Mouse (Mus musculus): Measurements from ENCODE around the gene Usp45.
"Not testable (repeated sequence)": the region's sequence is repeated elsewhere in the genome, so short reads cannot be mapped to it uniquely, and the experiment has no call there.

Usp45 gene

DNA sequence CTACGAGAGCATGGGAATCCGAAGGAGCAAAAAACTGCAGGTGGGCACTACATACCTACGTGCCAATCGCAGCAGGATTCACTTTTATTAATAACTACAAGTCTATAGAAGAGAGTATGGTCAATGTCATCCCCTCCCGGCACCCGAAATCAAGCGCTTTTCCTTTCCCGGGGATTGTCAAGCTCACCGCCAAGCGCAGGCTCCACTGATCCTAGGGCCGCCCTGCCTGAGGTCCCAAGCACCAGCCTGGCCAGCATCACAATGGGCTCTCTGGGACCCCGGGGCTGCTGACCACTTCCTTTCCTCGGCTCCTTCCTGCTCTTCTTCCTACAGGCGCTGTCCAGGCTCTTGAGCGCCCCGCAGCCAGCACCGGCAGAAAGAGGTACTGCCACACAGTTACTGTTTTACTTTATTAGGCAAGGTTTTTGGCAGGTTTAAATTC lies at the start of gene Usp45, which contains the start of gene Tstd3:
TSS of gene Usp45 (plus strand) at position 294 of the 442 bp plus-strand sequence.
TSS of gene Tstd3 (minus strand) at position 350 of the 442 bp plus-strand sequence.
- peak; percentile 73 to 85 for DNase-seq (ENCODE audit: low spot score in 2 of 2)

DNA sequence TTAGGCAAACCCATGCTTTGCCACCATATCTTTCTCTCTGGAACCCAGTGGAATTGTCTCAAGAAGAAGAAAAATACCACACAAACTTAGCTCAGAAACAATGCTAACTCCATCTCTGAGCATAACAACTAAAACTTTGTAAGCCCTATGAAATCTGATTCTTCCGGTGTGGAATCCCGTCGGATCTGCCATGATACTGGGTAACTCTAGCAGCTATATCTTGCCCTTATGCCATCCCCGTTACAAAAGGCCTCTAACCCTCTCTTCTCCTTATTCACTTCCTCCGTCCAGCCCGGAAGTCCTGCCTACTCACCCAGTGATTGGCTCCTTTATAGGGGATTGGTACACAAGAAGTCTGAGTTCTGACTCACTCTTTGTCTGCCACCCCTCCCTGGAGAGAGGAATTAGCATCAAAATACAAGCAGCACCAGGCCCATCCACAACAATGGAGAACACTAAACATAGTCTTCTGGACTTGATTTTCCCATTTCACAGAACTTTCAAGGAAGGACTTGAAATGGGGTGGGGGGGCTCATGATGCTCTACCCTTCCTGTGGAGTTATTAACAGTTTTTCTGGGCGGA lies 44.1 kb upstream of the Usp45 start:
- DNase-seq (ENCODE audit: low spot score in 2 of 2): no peak

DNA sequence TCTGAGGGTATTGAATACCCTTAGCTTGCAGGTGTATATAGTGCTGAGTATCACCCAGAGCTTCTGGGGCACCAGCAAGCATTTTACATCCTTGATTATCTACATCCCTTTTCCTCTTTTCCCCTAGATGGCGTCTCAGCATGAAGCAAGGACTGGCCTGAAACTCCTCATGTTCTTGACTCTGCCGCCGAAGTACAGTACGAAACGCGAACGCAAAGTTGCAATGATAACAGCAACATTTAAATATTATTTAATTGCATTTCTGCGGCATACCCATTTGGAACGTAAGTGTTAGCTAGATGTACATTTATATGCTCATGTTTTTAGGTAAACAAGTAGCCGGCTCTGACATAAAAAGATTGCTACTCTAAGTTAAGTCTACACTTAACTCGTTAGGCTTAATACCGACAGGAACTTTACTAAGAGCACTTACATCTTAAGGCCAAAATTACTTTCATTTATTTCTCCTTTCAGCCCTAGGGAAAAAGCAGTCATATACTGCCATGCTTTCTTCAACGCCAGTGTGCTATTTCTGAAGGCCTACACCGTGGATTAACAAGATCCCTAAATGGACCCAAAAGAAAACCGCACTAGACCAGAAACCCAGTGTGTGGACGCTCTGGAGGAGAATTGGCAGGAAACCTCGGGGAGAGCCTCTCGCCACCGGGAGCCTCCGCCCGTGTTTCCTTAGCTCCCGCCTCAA lies 39.9 kb upstream of the Usp45 start:
- peak; percentile 20 to 38 for DNase-seq (ENCODE audit: low spot score in 2 of 2)

DNA sequence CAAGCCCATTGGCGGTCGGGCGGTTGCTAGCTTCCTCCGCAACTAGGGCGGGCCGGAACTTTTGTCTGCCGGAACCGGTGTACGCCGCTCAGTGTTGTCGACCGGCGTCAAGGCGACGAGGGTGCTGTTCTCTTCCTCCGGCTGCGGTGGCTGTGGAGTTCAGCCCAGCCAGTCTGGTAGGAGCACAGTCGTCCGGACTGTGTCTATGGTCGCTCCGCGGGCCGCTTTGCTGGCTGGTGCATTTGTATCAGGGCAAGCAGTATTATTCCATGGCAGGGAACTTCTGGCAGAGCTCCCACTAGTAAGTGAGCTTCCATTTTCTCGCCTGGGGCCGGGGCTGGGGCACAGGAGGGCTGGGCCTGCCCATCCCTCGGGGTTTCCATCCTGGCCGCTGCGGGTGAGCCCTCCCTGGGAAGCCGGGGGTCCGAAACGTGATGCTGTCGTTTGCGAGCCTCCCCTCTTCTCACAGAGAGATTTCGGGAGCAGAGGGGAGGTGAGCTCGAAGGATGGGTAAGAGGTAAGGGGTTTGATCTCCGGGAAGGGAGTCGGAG lies 39.3 kb upstream of the Usp45 start, which contains the start of gene Ccnc:
TSS of gene Ccnc (plus strand) at position 87 of the 551 bp plus-strand sequence.
- peak; percentile 92 to 94 for DNase-seq (ENCODE audit: low spot score in 2 of 2)

DNA sequence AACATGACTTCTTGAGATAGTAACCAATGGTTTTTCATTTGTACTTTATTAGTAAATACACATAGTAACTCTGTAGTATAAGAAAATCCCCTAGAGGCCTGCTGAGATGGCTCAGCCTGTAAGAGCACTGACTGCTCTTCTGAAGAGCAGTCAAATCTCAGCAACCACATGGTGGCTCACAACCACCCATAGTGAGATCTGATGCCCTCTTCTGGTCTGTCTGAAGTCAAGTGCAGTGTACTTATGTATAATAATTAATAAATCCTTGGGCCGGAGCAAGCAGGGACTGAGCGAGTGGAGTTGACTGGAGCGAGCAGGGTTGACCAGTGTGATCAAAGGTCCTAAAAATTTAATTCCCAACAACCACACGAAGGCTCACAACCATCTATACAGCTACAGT lies 27.8 kb upstream of the Usp45 start:
- DNase-seq (ENCODE audit: low spot score in 2 of 2): no peak

DNA sequence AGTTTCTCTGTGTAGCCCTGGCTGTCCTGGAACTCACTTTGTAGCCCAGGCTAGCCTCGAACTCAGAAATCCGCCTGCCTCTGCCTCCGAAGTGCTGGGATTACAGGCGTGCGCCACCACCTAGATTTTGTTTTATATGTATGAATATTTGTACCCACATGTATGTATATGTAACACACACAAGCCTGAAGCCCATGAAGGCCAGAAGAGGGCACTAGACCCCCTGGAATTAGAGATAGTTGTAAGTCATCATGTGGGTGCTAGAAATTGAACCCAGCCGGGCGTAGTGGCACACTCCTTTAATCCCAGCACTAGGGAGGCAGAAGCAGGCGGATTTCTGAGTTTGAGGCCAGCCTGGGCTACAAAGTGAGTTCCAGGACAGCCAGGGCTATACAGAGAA lies 22.8 kb upstream of the Usp45 start:
- not testable (repeated sequence) for DNase-seq (ENCODE audit: low spot score in 2 of 2)

DNA sequence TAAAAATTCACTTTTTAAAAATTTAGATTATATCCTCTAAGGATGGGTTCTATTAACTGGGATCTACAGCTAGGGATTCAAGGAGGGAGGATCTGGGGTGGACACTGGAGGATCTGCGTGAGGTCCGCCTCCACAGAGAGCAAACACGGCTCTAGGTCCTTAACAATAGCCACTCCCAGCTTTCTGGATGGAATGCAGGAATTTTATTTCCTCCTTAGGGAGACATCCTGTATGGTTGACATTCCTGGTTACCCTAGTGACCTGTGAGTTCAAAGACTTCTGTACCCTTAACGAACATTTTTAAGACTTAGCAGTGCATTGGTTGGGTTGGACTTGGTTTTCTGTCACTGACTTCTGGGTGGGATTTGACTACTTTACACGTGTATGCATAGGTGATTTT lies 21.2 kb upstream of the Usp45 start:
- no peak for DNase-seq (ENCODE audit: low spot score in 2 of 2)

DNA sequence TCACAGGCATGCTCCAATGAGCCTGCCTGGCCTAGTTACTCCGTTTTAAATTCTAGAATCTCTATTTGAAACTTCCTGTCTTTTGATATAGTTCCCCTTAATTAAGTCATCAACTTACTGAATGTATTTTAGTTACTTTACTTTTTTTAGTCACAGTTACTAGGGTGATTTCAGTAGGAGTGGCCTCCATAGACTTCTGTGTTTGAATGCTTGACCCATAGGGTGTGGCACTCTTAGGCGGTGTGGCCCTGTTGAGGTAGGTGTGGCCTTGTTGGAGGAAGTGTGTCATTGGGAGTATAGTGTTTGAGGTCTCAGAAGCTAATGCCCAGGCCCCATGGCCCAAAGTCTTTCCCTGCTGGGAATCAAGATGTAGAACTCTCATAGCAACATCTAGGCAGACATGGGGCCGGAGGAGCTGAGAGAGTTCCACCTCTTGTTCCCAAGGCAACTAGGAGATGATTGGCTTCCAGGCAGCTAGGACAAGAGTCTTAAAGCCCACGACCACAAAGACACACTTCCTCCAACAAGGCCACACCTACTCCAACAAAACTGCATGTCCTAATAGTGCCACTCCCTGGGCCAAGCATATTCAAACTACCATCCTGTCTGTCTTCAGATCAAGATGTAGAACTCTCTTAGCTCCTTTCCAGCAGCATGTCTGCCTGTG lies 11.7 kb upstream of the Usp45 start:
- DNase-seq (ENCODE audit: low spot score in 2 of 2): peak in 1 of 2 experiments; percentile 26

DNA sequence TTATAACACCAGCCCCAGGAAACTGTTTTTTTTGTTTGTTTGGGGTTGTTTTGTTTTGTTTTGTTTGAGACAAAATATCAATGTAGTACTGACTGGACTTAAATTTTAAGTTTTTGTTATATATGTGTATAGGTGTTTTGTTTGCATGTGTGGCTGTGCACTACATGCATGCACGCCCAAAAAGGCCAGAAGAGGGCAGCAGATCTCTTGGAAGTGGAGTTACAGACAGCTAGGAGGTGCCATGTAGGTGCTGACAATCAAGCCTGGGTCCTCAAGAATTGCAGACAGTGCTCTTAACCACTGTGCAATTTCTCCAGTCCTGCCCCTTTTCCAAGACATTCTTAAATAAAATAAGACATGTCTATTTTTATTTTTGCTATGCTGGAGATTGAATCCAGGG lies 8.1 kb upstream of the Usp45 start:
- DNase-seq (ENCODE audit: low spot score in 2 of 2): no peak

DNA sequence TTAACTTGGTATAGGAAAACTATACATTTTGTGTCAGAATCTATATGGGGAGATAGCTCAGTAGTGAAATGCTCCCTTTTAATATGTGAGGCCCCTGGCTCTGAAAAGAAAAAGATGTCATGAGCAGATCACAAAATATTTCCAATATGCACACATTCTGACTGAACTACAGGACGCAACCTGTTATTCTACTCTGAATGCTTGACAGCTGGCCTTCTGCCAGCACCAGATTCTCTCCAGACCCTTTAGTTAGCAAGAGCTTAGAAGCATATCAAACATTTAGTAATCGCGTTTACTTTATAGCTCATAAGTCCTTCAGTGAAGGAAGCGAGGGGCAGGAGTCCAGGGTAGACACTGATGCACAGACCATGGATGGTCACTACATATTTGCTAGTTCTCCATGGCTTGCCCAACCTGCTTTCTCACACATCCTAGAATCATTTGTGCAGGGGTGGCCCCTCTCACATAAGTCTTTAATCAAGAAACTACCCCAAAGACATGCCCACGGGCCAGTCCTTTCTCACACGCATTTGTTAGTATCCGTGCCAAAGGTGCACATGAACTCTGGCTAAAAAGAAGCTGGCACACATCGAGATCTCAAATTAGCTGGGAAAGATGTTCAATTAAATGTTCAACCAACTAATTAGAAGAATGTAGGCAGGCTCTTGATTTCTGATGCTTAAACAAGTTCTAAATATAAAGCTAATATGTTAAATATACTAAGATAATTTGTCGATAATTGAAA lies 5.4 kb upstream of the Usp45 start:
- DNase-seq (ENCODE audit: low spot score in 2 of 2): no peak

DNA sequence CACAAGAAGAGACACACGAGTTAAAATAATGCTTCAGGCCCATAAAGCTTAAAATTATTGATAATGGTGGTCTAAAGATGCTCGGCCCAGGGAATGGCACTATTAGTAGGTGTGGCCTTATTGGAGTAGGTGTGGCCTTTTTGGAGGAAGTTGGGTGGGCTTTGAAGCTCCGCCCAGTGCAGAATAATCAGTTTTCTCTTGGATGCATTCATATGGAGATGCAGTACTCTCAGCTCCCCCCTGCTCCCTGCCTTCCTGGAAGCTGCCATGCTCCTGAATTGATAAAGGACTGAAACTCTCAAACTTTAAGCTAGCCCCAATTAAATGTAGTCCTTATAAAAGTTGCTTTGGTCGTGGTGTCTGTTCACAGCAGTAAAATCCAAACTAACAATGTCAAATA lies 3.1 kb upstream of the Usp45 start:
- DNase-seq (ENCODE audit: low spot score in 2 of 2): no peak

DNA sequence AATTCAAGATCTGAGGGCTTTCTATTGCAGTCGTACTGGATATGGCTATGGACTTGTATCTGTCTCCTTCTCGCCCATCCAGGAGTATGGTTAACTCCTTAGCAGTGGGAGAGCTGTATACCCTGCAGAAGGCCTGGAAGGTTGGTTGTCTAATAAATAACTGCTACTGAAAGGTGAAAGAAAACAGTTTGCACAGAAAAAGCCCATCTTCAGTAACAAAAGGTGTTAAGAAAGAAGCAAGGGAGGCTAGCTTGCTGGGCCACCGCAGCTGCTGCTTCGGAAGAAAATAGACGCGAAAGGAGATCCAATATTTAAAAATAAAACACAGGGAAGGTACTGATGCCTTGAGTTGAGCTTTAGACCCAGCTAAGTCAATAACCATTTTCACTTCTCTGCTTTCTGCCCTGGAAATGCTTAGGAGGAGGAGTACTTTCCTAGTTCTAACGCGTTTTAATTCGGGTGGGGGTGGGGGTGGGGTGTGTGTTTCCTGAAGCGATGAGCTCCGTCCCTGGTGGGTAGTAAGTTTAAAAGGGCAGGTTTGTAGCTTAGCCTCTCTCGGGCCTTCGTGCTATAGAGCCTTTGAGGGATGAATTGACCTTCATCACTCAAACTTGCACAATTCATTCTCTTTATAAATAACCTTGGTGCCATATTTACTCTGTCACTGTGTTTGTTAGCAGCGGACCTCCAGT lies 639 bp upstream of the Usp45 start:
- DNase-seq (ENCODE audit: low spot score in 2 of 2): no peak

DNA sequence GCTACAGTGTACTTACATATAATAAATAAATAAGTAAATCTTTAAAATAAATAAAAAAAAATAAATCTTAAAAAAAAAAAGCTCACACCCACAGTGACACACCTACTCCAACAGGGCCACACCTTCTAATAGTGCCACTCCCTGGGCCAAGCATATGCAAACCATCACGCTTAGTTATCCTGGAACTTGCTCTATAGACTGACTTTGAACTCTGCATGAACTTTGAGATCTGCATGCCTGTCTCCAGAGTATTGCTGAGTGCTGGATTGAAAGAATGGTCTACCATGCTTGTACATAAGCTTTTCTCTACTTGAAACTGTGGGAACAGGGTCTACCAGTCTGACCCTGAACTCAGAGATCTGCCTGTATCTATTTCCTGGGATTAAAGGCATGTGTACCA lies 4.1 kb downstream of the Usp45 start:
- no peak for DNase-seq (ENCODE audit: low spot score in 2 of 2)

DNA sequence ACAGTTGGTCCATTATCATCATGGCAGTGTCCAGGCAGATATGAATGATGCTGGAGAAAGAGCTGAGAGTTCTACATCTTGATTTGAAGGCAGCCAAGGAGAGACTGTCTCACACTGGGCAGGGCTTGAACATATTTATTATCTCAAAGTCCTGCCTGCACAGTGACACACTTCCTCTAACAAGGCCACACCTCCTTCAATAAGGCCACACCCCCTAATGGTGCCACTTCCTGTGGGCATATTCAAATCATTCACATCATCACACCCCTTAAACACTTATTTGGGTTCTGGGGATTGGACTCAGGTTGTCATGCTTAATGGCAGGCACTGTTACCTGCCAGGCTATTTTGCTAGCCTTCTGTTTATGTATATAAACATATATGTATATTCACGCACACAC lies 5.3 kb downstream of the Usp45 start:
- DNase-seq (ENCODE audit: low spot score in 2 of 2): no peak

DNA sequence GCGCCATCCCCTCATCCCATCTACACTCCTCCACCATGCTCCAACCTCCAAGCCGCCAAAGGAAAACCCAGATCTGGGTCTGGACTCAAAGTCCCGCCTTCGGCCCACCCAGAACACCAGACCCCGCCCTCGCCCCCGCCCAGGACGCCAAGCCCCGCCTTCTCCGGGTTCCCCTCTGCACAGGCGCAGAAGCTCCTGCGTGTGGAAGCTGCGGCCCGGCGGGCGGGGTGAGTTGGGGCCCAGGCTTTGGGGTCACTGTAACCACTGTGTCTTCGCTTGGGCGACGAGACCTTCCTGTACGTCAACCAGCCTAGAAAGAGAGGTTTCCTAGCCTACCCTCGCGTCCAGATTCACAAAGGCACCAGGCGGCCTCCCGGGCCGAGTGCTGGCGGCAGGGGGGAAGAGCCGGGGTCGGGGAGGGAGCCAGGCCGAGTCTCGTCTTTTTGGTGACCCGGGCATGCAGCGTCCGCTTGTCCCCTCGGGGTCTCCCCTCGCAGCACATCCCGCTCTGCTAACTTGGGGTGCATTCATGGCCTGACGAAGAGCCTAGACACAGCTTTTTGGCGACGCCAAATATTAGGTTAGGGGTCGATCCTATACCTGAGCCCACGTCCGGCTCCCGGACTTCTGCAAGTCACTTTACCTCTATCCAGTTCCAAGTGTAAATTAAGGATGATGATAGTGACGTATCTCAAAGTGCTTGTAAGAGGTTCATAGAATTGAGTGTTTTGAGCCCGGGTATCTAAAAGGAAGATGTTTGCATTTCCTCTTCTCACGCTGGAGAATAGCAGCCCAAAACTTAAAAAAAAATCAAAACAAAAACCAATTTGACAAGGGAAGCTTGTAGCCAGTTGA lies 9.4 kb downstream of the Usp45 start:
- DNase-seq (ENCODE audit: low spot score in 2 of 2): peak; percentile 93 to 96

DNA sequence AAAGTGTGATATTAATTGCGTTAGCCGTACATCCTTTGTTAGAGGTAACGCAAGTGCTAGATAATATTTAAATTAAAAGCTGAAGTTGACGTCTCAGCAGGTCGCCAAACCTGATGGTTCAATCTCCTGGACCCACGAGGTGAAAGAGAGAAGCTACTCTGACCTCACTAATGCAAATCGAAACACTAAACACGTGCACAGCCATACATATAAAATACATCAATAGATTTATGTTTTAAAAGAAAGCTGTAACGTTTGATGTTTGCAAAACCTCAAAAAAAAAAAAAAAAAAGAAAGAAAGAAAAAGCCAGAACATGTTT lies 9.9 kb downstream of the Usp45 start:
- no peak for DNase-seq (ENCODE audit: low spot score in 2 of 2)

DNA sequence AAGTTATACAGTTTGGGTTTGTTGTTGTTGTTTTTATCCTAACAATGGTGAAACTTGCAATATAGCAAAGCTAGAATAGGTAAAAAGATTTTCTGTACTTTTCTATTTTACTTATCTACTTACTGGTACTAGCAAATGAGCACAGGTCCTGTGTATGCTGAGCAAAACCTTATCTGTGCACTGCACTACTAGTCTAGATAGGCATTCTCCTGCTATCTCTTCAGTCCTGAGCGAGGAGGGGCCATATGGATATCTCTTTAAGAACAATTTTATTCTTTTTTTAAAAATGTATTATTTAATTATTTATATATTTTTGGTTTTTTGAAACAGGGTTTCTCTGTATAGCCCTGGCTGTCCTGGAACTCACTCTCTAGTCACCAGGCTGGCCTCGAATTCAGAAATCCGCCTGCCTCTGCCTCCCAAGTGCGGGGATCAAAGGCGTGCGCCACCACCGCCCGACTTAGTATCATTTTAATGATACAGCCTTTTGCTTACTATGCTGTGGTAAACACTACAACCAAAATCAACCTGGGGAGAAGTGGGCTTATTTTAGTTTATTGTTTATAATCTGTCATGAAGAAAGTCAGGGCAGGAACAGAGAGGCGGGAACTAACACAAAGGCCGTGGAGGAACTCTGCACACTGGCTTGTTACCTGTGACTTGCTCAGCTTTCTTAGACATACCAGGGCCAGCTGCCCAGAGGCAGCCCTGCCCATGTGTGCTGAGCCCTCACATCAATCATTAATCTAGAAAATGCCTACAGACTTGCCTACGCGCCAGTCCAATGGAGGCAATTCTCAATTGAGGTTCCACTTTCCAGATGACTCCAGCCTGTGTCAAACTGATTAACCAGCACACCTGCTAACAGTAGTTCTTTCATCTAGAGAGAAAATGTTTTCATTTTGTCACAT lies 14.1 kb downstream of the Usp45 start:
- peak in 1 of 2 experiments; percentile 17 for DNase-seq (ENCODE audit: low spot score in 2 of 2)

DNA sequence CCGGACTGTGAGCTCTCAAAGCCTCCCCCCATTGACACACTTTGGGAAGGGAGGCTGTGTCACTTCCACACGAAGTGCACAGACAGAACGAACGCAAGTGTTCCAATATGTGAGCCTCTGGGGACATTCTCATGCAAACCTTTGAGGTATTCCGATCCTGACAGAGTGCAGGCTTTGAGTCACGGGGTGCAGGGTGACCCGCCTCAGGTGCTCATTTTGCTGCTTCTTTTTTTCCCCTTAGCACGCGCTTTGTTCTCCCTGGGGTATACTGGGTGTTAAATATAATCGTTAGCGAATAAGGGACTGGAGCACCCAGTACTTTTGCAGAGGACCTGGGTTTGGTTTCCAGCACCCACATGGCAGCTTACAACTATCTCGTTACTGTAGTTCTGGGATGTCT lies 19.3 kb downstream of the Usp45 start:
- no peak for DNase-seq (ENCODE audit: low spot score in 2 of 2)

DNA sequence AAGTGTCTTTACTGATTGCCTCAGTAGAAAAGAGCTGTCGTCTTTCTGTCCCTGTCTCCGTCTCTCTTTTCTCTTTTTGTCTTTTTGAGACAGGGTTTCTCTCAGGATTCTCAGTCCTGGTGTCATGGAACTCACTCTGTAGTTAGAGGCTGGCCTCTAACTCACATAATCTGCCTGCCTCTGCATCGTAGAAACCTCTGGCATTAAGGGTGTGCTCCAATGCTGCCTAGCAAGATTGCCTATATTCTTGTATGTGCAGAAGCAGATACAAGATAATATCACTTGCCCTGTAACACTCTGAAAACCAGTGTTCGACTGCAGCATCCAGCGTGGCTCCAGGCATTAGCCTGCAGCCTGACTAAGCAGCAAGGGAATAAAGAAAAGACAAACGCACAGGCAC lies 21.9 kb downstream of the Usp45 start:
- no peak for DNase-seq (ENCODE audit: low spot score in 2 of 2)
